Mouse (Mus musculus) ovary, postnatal 14 days (tissue): ENCODE measurements around the gene Hdac6.
"Not testable (repeated sequence)": the region's sequence is repeated elsewhere in the genome, so short reads cannot be mapped to it uniquely, and the experiment has no call there.

Experiments used
- DNase-seq: peaks from one replicate; pipeline ENCODE4 v3.0.0; 2022; ENCODE audit warnings: low spot score

The Hdac6 gene

GRCm38 (mm10) chrX:7919601-7920383 is 27.9 kb downstream of the Hdac6 start, which contains the start of gene Pcsk1n:
TSS of gene Pcsk1n (plus strand) at chrX:7919822.
- DNase-seq: no peak

DNA sequence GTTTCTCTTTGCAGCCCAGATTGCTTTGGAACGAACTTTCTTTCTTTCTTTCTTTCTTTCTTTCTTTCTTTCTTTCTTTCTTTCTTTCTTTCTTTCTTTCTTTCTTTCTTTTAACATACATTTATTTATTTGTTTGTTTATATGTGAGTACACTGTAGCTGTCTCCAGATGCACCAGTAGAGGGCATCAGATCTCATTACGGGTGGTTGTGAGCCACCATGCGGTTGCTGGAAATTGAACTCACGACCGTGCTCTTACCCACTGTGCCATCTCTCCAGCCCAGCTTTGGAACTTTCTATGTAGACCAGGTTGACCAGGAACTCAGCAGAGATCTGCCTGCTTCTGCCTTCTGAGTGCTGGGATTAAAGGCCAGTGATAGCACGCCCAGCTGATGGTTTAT is 29.7 kb downstream of the Hdac6 start:
- DNase-seq: not testable (repeated sequence)

- DNase-seq: not testable (repeated sequence)
Measured at GRCm38 (mm10) chrX:7915669-7916068, 32.0 kb downstream of the Hdac6 start.

GRCm38 (mm10) chrX:7910473-7910872 is 37.2 kb downstream of the Hdac6 start:
- DNase-seq: no peak

- not testable (repeated sequence) for DNase-seq
Measured at GRCm38 (mm10) chrX:7909242-7909641, 38.4 kb downstream of the Hdac6 start, which contains the start of gene Gm10490. TSS of gene Gm10490 (plus strand) at chrX:7909542.

DNA sequence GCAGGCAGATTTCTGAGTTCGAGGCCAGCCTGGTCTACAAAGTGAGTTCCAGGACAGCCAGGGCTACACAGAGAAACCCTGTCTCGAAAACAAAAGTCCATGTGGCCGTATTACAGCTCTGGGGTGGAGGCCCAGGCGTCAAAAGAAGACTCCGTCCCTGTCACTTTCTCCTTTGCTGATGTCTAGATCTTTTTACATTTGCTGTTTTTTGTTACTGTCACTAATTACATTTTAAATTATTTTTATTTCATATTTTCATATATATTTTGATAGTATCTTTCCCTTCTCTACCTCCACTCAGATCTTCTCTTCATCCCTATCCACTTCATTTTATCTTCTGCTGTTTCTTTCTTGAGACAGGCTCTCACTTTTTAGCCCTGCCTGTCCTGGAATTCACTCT is 40.0 kb downstream of the Hdac6 start, which contains the start of gene Gm10491:
Gm10491 (minus strand) TSS at position 101 of the 400 bp plus-strand sequence.
- DNase-seq: no peak

DNA sequence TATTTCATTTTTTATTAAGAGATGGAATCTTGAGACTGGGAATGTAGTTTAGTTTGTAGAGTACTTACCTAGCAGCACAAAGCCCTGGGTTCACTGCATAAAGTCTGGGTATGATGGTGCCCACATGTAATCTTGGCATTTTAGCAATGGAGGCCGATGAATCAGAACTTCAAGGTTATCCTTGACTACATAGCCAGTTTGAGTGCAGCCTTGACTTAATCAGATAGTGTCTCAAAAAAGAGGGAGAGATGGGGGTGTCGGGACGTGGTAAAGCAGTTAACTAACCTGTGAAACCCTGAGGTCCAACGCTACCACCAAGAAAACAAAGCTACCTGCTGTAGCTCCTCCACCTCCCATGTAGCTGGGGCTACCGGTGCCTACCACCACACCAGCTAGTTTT is 43.2 kb downstream of the Hdac6 start:
- DNase-seq: no peak

DNA sequence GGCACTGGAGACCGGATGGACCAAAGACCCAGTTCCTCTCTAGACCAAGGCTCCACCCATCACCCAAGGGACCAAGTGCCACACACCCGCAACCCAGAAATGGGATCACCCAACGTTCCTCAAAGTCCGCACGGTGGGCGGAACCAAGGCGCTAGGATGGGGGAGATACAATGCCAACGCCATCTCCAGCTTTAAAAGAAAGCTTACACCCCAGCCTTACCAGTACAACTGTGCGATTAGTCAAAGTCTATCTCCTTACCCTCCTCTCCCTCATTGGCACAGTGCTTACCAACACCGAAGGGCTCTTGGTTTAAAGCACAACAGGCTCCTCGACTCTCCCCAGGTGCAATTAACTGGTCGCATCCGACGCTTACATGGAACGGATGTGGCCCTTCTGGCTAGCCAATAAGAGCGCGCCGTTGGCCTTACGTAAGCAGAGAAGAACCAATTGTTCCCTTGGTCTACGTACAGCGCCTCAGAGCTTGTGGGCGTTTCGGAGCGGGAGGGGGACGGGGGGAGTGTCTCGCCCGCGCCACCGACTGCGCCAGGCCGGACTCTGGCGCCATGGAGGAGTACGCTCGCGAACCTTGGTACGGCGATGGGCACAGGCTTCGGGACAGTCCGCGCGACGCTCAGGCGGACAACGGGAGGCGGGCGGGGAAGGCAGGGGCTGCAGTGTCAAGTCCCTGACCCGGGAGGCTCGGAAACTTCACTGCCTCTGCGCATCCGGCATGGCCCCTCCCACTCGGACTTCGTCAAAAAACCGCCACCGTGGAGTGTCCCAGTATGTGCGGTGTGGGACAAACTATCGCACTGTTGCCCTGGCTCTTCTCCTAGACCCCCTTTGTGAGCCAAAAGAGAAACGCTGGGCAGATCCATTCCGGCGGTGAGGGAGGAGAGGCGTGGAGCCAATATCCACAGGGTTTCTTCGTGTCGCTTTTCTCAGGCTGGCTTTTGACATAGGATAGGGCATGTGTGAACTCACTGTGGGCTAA is 48.5 kb downstream of the Hdac6 start, which contains the start of the genes Pqbp1 and Timm17b:
Pqbp1 (minus strand) TSS at position 390 of the 995 bp plus-strand sequence.
Timm17b (plus strand) TSS at position 478 of the 995 bp plus-strand sequence.
- peak; percentile 60 for DNase-seq

DNA sequence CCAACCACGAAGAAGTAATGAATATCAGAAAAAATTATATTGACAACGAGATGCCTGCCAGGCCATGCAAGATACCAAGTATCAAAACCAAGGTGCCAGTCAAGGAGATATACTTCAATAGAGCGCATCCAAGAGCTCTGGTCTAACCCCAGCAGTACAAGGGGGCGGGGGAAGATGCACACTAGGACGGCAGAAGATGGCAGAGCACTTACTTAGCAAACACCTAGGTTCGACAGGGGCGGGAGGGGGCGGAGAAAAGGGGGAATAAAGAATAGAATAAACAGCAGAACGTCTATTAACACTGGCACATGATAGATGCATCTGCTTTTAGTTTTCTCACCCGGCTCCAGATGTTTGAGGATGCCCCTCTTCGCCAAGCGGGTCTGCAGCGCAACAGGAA is 49.5 kb downstream of the Hdac6 start:
- DNase-seq: no peak

DNA sequence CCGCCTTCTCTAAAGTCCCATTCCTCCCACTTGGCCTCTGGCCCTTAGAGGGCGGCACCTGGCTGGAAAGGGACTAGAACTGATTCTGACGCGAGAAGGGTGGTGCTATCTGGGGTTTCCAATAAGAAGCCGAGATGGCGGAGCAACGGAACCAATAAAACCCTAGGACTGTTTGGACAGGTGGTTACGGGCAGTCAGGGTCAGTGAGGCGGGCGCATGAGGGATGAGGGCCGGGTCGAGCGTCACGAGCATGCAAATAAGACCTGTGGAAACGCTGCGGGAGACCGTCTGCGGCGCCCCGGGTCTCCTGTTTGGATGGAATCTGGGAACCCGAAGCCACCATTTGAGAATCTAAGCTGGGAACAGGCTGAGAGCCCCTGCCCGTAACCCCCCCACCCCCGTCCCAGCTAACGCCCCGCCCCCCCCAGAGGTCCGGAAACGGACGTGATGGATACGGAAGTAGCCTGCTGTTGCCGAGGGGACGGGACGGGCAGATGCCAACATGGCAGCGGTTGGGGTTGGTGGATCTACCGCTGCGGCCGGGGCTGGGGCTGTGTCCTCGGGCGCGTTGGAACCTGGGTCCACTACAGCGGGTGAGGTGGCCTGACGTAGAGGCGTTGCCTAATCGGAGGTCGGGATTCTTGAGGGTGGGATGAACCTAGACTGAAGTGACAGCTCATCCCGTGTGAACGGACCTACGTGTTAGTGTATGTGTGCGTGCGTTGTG is 63.7 kb downstream of the Hdac6 start, which contains the start of gene Slc35a2:
Slc35a2 (plus strand) TSS at position 188 of the 727 bp plus-strand sequence.
- DNase-seq: peak; percentile 74
